Mouse (Mus musculus): ENCODE measurements around the gene Dscam.

GRCm38 (mm10) chr16:96802636-96803035, 367.9 kb downstream of the Dscam start:
- TF ChIP-seq CTCF (IDR thresholded peaks at IDR 0.05; ENCODE audit: control insufficient read depth, insufficient read depth, low read length), result no peak
- no peak for TF ChIP-seq POLR2A (IDR thresholded peaks at IDR 0.05; ENCODE audit: borderline replicate concordance, control insufficient read depth, low read depth, low read length)
